Mouse (Mus musculus): ENCODE data around the gene Cryge. TPM values are rescaled to one million over a fixed set of nuclear protein-coding genes. Genes with fewer than 3 reads are reported as not detected.
"Not testable (repeated sequence)": the region's sequence is repeated elsewhere in the genome, so short reads cannot be mapped to it uniquely, and the experiment has no call there.

The Cryge gene
- polyA plus RNA-seq (2015; fragmentation: Nextera tagmentation; extraction: Ambion mirVana): not detected in 2 replicates

DNA sequence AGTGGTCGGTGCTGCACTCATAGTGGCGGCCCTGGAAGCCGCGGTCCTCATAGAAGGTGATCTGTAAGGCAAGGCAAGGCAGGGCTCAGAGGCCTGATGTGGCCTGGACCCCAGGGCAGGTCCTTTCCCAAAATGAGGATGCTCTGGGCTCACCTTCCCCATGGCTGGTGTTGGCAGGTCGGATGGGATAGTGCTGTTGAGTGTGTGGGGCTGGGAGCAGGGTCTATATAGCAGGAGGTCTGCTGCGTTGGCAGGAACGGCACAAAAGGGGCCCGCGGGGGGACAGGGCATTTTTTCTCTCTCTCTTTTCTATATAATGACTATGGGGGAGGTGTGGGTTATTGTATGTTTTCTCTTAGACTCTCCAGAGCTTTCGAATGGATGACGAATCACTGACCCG is at the start of gene Cryge:
Gene Cryge, minus strand, starts transcription at position 198 of the 400 bp plus-strand sequence.
- H3K4me1 ChIP-seq (ENCODE audit: control insufficient read depth, insufficient read depth, low read length); ATAC-seq (replicated peaks; ENCODE audit: extremely low read depth, insufficient read depth, low FRiP score); H3K4me3 ChIP-seq (ENCODE audit: low read length); H3K27me3 ChIP-seq (ENCODE audit: control insufficient read depth, insufficient read depth, low read length); H3K4me2 ChIP-seq (ENCODE audit: low read depth, low read length); H3K9ac ChIP-seq (ENCODE audit: low read length); H3K9me3 ChIP-seq (replicated peaks; ENCODE audit: control insufficient read depth, low read length); H3K27ac ChIP-seq (ENCODE audit: low read length); H3K36me3 ChIP-seq (ENCODE audit: control insufficient read depth, insufficient read depth): not testable (repeated sequence)
- WGBS: 67% methylated on average over 8 of the region's 12 CpGs

DNA sequence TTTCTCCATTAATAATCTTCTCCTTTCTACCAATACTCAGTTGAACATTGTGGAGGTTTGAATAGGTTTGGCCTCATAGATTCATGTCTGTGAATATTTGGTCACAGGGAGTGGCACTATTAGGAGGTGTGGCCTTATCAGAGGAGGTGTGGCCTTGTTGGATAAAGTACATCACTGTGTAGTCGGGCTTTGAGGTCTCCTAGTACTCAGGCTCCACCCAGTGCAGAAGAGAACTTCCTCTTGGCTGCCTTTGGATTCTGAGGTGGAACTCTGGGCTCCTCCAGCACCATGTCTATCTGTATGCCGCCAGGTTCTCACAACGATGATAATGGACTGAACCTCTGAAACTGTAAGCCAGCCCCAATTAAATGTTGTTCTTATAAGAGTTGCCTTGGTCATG is 46.0 kb upstream of the Cryge start:
- no peaks in the 10 kb centered on the region for H3K4me1 ChIP-seq (ENCODE audit: control insufficient read depth, insufficient read depth, low read length)
- no peak overlapping the region for H3K27ac ChIP-seq (ENCODE audit: low read length)
- H3K9ac ChIP-seq (ENCODE audit: low read length): no peak overlapping the region
- no peak for ATAC-seq (replicated peaks; ENCODE audit: extremely low read depth, insufficient read depth, low FRiP score)
- 75% methylated on average over 3 of the region's 3 CpGs for WGBS
- H3K27me3 ChIP-seq (ENCODE audit: control insufficient read depth, insufficient read depth, low read length): no peaks in the 10 kb centered on the region
- H3K9me3 ChIP-seq (replicated peaks; ENCODE audit: control insufficient read depth, low read length): no peaks in the 10 kb centered on the region
- no peak overlapping the region for H3K4me2 ChIP-seq (ENCODE audit: low read depth, low read length)
- no peaks in the 10 kb centered on the region for H3K36me3 ChIP-seq (ENCODE audit: control insufficient read depth, insufficient read depth)
- H3K4me3 ChIP-seq (ENCODE audit: low read length): no peak overlapping the region

DNA sequence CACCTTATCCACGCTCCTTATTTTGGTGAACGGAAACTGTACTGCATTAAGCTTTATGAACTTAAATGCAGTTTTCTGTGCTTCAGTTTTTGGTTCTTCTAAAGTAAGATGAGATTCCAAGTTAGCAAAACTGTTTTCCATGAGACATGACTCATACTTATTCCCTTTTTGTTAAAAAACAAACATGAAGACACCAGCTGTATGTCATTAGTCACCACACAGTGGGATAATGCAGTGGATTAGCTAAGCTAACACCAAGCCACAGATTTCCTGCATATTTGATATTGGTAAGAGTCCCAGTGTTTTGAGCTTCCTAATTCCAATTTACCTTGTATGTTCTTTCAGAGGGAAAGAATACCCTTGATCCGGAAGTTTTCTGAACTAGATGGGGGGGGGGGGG is 40.6 kb upstream of the Cryge start:
- Histone ChIP-seq H3K9ac (ENCODE audit: low read length) (no peak overlapping the region), H3K36me3 (ENCODE audit: control insufficient read depth, insufficient read depth) (no peaks in the 10 kb centered on the region), H3K4me3 (ENCODE audit: low read length) (no peak overlapping the region), H3K4me2 (ENCODE audit: low read depth, low read length) (no peak overlapping the region), H3K4me1 (ENCODE audit: control insufficient read depth, insufficient read depth, low read length) (no peaks in the 10 kb centered on the region), H3K27me3 (ENCODE audit: control insufficient read depth, insufficient read depth, low read length) (no peaks in the 10 kb centered on the region), H3K9me3 (replicated peaks; ENCODE audit: control insufficient read depth, low read length) (no peaks in the 10 kb centered on the region), H3K27ac (ENCODE audit: low read length) (no peak overlapping the region)
- WGBS: 87% methylated on average over 3 of the region's 3 CpGs
- ATAC-seq (replicated peaks; ENCODE audit: extremely low read depth, insufficient read depth, low FRiP score): no peak

DNA sequence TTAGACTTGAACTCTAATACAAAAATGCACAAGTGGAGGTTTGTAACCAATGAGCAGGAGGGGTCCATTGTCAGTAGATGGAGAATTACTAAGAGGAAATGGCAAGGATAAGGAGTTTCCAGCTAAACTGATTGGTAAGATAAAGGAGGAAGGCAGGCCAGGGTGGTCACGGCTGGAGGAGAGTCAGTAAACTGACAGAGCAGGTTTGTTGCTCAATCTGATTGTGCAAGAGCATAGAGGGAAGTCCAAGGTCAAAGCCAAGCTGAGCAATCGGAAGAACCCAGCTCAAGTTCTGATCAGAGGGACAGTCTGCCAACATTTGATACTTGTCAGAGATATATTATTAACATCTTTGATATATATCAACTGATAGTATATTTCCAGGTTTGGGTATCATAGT is 39.4 kb upstream of the Cryge start:
- Histone ChIP-seq H3K27me3 (ENCODE audit: control insufficient read depth, insufficient read depth, low read length) (no peaks in the 10 kb centered on the region), H3K9me3 (replicated peaks; ENCODE audit: control insufficient read depth, low read length) (no peaks in the 10 kb centered on the region), H3K4me3 (ENCODE audit: low read length) (no peak overlapping the region), H3K9ac (ENCODE audit: low read length) (no peak overlapping the region), H3K36me3 (ENCODE audit: control insufficient read depth, insufficient read depth) (no peaks in the 10 kb centered on the region), H3K4me1 (ENCODE audit: control insufficient read depth, insufficient read depth, low read length) (no peaks in the 10 kb centered on the region), H3K4me2 (ENCODE audit: low read depth, low read length) (no peak overlapping the region), H3K27ac (ENCODE audit: low read length) (no peak overlapping the region)
- 46% methylated on average over 2 of the region's 2 CpGs for WGBS
- ATAC-seq (replicated peaks; ENCODE audit: extremely low read depth, insufficient read depth, low FRiP score): no peak

DNA sequence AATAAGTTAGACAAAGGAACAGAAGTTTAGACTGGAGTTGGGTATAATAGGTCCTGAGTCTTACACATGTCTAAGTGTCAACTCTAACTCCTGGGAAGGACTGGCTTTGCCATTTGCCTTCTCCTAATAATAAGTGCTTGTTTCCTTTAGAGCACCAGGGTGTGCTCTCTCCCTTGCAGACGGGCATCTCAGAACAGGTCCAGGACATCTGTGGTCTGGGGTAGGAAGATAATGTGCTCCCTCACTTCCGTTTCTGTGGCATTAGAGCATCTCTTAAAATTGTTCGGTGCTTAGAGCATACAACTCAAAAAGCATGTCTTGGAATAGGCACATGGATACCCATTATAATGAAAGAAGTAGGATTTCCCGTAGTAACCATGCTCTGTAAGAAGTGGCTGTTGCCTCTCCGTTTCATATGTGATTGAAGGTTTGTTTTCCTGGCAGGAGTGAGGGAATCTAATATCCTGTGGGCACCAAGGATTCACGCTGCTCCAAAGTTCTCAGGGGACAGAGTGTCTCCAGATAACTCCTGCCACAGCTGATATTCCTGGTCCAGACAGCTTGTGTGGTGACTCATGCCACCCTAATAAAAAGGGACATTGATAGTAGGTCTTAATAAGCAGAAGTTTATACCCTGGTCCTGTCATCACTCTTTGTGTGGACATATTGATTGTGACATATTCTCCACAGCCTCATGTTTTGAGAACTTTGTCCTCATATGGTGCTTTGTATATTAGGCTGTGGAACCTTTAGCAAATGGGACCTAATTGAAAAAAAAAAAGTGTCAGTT is 37.8 kb upstream of the Cryge start:
- no peaks in the 10 kb centered on the region for H3K9me3 ChIP-seq (replicated peaks; ENCODE audit: control insufficient read depth, low read length)
- ATAC-seq (replicated peaks; ENCODE audit: extremely low read depth, insufficient read depth, low FRiP score): no peak
- H3K9ac ChIP-seq (ENCODE audit: low read length): no peak overlapping the region
- H3K36me3 ChIP-seq (ENCODE audit: control insufficient read depth, insufficient read depth): no peaks in the 10 kb centered on the region
- no peak overlapping the region for H3K4me3 ChIP-seq (ENCODE audit: low read length)
- H3K27ac ChIP-seq (ENCODE audit: low read length): no peak overlapping the region
- H3K4me1 ChIP-seq (ENCODE audit: control insufficient read depth, insufficient read depth, low read length): no peaks in the 10 kb centered on the region
- H3K4me2 ChIP-seq (ENCODE audit: low read depth, low read length): no peak overlapping the region
- no peaks in the 10 kb centered on the region for H3K27me3 ChIP-seq (ENCODE audit: control insufficient read depth, insufficient read depth, low read length)
- WGBS: 61% methylated on average over 6 of the region's 6 CpGs

DNA sequence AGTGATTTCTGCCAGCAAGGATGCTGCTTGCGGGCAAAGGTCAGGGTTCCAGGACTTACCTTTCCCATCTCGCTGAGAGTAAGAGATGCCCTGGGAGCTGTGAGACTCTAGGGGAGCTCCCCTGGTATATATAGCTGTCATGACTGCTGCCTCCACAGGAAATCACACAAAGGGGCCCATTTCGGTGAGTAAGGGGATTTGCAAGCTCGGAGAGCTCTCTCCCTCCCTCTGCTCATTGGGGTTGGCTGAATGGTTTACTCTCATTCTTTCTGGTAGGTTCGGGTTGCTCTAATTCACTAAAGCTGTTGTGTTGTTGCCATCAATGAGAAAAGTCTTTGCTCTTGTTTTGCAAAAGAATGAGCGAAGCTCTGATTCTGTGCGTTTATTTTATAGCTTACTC is 31.2 kb upstream of the Cryge start, which contains the start of gene Crygb:
Gene Crygb, minus strand, starts transcription at position 101 of the 400 bp plus-strand sequence.
- Histone ChIP-seq H3K27ac (ENCODE audit: low read length) (no peak within 1 kb of the TSS), H3K4me1 (ENCODE audit: control insufficient read depth, insufficient read depth, low read length) (no peaks in the 10 kb centered on the region), H3K9ac (ENCODE audit: low read length) (no peak within 1 kb of the TSS), H3K4me2 (ENCODE audit: low read depth, low read length) (no peak within 1 kb of the TSS), H3K4me3 (ENCODE audit: low read length) (no peak within 1 kb of the TSS), H3K36me3 (ENCODE audit: control insufficient read depth, insufficient read depth) (no peaks in the 10 kb centered on the region), H3K27me3 (ENCODE audit: control insufficient read depth, insufficient read depth, low read length) (no peaks in the 10 kb centered on the region), H3K9me3 (replicated peaks; ENCODE audit: control insufficient read depth, low read length) (0 out of 2 replicates have a peak, but pooled peaks cover 2% of the 10 kb centered on the region)
- WGBS: 44% methylated on average over 7 of the region's 7 CpGs
- no peak for ATAC-seq (replicated peaks; ENCODE audit: extremely low read depth, insufficient read depth, low FRiP score)

DNA sequence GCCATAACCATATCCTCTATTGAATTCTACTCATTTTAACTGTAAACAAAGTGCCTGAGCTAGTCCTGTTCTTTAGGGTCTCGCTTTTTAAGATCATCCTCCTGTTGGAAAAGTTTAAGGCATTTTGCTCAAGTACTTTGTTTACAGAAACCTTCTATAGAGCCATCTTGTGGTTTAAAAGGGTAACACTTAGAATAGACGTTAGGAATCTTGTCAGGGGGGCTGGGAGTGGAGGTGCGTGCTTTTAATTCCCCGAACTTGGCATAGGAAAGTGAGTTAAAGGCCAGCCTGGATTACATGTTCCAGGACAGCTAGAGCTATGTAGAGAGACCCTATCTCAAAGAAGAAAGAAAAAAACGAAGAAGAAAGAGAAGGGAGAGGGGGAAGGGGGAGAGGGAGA is 24.7 kb upstream of the Cryge start:
- Histone ChIP-seq H3K4me2 (ENCODE audit: low read depth, low read length) (no peak overlapping the region), H3K4me1 (ENCODE audit: control insufficient read depth, insufficient read depth, low read length) (no peaks in the 10 kb centered on the region), H3K9me3 (replicated peaks; ENCODE audit: control insufficient read depth, low read length) (0 out of 2 replicates have a peak, but pooled peaks cover 2% of the 10 kb centered on the region), H3K36me3 (ENCODE audit: control insufficient read depth, insufficient read depth) (no peaks in the 10 kb centered on the region), H3K9ac (ENCODE audit: low read length) (no peak overlapping the region), H3K4me3 (ENCODE audit: low read length) (no peak overlapping the region), H3K27ac (ENCODE audit: low read length) (no peak overlapping the region), H3K27me3 (ENCODE audit: control insufficient read depth, insufficient read depth, low read length) (no peaks in the 10 kb centered on the region)
- 14% methylated on average over 5 of the region's 5 CpGs for WGBS
- no peak for ATAC-seq (replicated peaks; ENCODE audit: extremely low read depth, insufficient read depth, low FRiP score)

DNA sequence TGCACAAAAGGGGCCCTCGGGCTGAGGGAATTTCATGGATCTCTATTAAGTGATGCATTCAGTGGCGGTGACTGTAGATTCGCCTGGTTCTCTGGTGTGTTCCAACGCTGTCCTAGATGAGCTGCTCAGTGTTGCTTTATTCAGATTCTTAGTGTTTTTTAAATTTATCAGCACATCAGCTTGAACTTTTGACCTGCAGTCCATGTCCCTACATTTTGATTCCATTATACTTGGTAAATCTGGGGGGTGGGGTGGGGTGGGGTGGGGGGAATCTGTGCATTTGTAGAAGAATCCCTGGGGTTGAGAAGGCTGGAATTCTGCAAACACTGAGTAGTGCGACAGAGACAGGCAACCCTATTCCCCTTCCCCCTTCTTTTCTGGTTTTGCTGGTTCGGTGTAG is 22.6 kb upstream of the Cryge start, which contains the start of gene Crygc:
Gene Crygc, minus strand, starts transcription at position 101 of the 400 bp plus-strand sequence.
- Histone ChIP-seq H3K4me3 (ENCODE audit: low read length) (no peak within 1 kb of the TSS), H3K9ac (ENCODE audit: low read length) (no peak within 1 kb of the TSS), H3K27me3 (ENCODE audit: control insufficient read depth, insufficient read depth, low read length) (no peaks in the 10 kb centered on the region), H3K36me3 (ENCODE audit: control insufficient read depth, insufficient read depth) (no peaks in the 10 kb centered on the region), H3K4me2 (ENCODE audit: low read depth, low read length) (no peak within 1 kb of the TSS), H3K4me1 (ENCODE audit: control insufficient read depth, insufficient read depth, low read length) (no peaks in the 10 kb centered on the region), H3K27ac (ENCODE audit: low read length) (no peak within 1 kb of the TSS), H3K9me3 (replicated peaks; ENCODE audit: control insufficient read depth, low read length) (0 out of 2 replicates have a peak, but pooled peaks cover 2% of the 10 kb centered on the region)
- 71% methylated on average over 6 of the region's 6 CpGs for WGBS
- ATAC-seq (replicated peaks; ENCODE audit: extremely low read depth, insufficient read depth, low FRiP score): no peak

DNA sequence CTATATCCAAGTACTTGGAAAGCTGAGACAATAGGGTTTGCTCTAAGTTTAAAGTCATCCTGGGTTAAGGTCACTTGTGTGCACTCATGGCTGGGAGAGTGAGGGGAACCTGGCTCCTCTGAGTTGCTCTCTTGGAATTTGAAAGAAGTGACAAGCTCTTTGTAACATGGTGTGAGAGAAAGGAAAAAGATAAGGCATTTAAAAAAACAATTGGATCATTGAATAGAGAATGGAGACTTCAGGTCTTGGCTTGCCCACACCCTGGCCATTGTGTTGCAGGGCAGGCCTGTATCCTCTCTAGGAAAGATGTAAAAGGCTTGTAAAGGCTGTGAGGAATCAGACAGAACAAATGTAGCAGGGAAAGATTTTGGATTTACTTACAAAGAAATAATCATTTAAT is 16.9 kb upstream of the Cryge start:
- Histone ChIP-seq H3K27me3 (ENCODE audit: control insufficient read depth, insufficient read depth, low read length) (no peaks in the 10 kb centered on the region), H3K9me3 (replicated peaks; ENCODE audit: control insufficient read depth, low read length) (no peaks in the 10 kb centered on the region), H3K4me1 (ENCODE audit: control insufficient read depth, insufficient read depth, low read length) (no peaks in the 10 kb centered on the region), H3K9ac (ENCODE audit: low read length) (no peak overlapping the region), H3K27ac (ENCODE audit: low read length) (no peak overlapping the region), H3K36me3 (ENCODE audit: control insufficient read depth, insufficient read depth) (no peaks in the 10 kb centered on the region), H3K4me2 (ENCODE audit: low read depth, low read length) (no peak overlapping the region), H3K4me3 (ENCODE audit: low read length) (no peak overlapping the region)
- ATAC-seq (replicated peaks; ENCODE audit: extremely low read depth, insufficient read depth, low FRiP score): no peak
